Mouse (Mus musculus) cerebellum, adult 11-12 months (tissue): Measurements from ENCODE around the gene Gm20388.
A peak's percentile ranks its signal among the peaks of the same experiment; 100 is the strongest.

Experiments
- DNase-seq: peaks from one replicate; pipeline ENCODE4 v3.0.0; 2022

Gm20388 gene

DNA sequence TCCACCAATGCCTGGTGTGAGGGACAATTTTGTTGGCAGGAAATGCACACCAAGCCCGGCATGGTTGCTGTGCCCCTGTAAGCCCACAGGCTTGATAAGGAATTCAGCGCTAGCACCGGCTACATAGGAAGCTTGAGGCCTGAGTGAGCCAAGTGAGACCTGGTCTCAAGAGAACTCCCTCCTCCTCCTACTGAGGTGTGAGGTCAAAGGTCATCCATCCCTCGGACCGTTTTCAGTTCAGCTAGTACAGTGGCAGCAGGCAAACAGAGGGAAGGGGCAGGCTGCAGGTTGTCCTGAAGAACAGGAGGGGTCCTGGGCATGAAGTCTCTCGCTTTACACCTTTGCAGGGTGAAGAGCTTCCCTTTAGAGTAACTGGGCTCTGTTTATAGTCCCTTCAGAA is 720.2 kb downstream of the Gm20388 start:
- no peak for DNase-seq

- DNase-seq = no peak
Observed at GRCm38 (mm10) chr8:120631441-120632375, 721.1 kb downstream of the Gm20388 start.

- DNase-seq = no peak
Observed at GRCm38 (mm10) chr8:120632969-120633664, 722.5 kb downstream of the Gm20388 start.

GRCm38 (mm10) chr8:120633665-120634271 is 723.1 kb downstream of the Gm20388 start:
- DNase-seq = no peak

GRCm38 (mm10) chr8:120634329-120634839 is 723.7 kb downstream of the Gm20388 start:
- DNase-seq = no peak

GRCm38 (mm10) chr8:120641245-120641644 is 730.6 kb downstream of the Gm20388 start:
- no peak for DNase-seq

DNA sequence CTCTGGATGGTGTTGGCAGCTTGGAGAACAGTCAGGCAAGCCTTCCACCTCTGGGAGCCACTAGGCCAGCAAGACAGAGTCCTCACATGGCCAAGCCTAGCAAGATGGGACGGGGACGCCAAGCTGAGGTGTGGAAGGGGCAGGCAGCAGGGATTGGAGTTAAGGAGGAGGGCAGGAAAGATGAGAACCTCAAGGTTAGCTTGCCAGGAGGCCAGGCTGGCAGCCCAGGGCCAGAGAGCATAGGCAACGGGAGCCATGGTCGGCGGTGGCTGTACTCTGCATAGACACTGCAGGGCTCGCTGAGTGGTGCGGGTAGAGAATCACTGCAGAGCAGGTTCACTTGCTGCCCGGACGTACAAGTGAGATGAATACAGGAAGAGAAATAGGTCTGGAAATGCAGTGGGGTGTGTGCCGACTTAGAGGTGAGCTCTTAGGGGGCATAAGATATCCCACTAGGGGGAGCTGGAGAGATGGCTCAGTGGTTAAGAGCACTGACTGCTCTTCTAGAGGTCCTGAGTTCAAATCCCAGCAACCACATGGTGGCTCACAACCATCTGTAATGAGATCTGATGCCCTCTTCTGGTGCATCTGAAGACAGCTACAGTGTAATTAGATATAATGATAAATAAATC is 731.5 kb downstream of the Gm20388 start:
- DNase-seq = no peak

DNA sequence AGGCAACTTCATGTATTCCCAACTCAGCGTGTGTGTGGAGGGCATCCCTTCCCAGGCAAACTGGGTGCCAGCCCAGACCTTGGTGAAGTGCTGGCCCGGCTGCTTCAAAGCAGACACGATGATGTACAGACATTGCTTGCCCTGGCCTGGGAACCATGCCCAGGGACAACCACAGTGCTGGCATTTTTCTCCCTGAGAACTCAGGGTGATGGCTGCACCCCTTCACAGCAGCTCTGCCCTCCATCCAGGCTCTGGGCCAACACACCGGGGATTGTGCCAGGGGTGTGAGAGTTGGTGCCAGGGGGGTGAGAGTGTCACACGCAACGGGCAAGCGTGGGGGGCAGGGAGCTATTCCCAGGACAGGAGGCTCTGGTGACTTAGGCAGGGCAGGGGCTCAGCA is 734.0 kb downstream of the Gm20388 start:
- peak; percentile 65 for DNase-seq

GRCm38 (mm10) chr8:120647532-120647931 is 736.9 kb downstream of the Gm20388 start, which contains the start of gene 1190005I06Rik:
1190005I06Rik (minus strand) TSS chr8:120647632.
- DNase-seq = no peak

DNA sequence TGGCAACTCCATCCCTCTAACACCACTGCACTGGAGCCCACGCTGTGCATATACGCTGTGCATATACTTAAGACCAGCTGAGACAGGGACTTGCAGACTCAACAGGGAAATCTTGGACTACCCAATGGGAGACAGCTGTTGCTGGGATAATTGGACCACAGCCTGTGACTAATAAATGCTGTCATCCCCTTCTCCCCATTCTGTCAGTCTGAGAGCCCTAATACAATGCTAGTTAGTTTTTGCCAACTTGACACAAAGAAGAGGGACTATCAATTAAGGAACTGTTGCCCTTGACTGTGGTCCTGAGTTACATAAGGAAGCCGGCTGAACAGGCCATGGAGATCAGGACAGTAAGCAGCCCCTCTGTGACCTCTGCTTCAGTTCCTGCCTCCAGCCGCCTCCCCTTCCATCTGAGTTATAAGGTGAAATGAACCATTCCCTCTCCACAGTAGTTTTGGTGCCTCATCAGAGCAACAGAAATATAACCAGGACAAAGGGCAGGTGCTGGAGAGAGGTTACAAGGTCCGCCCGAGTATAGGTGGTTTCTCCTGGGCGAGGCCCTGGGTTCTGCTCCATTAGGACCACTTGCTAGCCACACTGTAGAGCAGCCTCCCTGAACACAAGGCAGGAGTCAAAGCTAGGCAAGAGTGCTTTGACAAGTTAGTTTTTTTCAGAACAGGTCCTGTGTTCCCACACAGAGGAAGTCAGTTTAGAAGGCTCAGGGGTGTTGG is 745.8 kb downstream of the Gm20388 start:
- DNase-seq = no peak

- DNase-seq = no peak
Observed at GRCm38 (mm10) chr8:120657415-120657814, 746.8 kb downstream of the Gm20388 start.

DNA sequence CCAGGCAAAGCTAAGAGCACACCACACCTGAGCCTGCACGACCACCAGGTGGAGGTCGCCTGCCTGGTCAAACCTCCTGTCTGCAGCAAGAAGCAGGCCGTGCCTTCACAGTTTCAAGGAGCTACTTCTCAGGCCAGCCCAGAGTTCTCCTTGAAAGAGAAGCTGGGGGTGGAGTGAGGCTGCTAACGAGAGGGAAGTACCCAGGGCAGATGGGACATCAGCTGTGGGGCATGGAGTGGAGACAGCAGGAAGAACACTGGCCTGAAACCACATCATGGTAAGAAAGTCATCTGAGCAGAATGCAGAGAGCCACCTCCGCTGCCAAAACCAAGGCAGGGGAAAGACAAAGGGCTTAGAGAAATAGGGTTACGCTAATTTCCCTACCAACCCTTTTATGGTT is 753.9 kb downstream of the Gm20388 start:
- DNase-seq = no peak

GRCm38 (mm10) chr8:120665726-120666455 is 755.2 kb downstream of the Gm20388 start:
- peak; percentile 32 for DNase-seq

DNA sequence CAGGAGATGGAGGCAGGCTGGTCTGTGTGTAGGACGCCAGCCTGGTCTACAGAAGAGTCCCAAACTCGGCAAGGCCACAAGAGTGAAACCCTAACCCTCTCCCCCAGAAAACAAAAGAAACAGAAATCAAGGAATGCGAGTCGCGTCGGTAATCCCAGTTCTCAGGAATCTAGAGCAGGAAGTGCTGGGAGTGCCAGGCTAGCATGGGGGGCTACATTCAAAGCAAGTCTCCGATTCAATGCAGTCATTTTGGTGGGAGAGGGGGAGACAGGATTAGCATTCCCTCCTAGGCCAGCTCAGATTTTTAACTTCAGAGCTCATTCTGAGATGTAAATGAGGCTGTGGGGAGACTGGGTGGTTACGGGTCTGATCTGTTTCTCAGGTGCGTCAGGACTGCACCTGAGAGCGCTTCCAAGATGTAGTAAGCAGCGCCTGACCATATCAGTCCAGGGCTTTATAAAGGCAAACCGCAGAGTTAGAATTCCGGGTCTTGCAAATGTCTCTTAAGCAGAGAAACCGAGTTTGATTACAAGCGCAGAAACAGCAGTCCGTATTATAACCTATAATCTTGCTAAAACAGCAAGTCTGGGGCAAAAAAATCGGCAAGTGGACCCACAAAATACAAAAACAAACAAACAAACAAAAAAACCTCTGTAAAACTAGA is 756.3 kb downstream of the Gm20388 start:
- no peak for DNase-seq

GRCm38 (mm10) chr8:120667561-120668373 is 757.1 kb downstream of the Gm20388 start, which contains the start of the genes Gm27021 and Cox4i1:
Gm27021 (minus strand) TSS chr8:120668079.
Cox4i1 (plus strand) TSS chr8:120668222.
- peak; percentile 94 for DNase-seq

GRCm38 (mm10) chr8:120668374-120668905 is 757.8 kb downstream of the Gm20388 start, which contains the start of gene Emc8:
Emc8 (minus strand) TSS chr8:120668573.
- DNase-seq = no peak

DNA sequence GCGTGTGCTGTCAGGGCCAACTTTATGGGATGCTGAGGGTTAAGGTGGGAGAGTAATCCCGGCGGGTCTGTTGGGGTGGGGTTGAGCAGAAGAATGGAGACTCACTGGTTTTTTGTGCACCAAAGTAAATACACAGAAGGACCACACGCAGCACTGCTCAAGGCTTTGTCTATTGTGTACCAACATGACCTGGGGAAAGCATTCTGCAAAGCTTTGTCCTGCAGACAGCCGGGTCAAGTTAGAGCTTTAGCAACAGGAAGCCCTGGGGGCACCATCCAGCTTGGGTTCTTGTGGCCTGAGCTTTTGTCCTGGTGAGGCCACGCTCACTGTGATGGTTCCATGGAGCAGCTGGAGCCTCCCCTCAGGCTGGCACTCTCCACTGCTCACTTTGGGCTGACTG is 761.1 kb downstream of the Gm20388 start:
- no peak for DNase-seq

DNA sequence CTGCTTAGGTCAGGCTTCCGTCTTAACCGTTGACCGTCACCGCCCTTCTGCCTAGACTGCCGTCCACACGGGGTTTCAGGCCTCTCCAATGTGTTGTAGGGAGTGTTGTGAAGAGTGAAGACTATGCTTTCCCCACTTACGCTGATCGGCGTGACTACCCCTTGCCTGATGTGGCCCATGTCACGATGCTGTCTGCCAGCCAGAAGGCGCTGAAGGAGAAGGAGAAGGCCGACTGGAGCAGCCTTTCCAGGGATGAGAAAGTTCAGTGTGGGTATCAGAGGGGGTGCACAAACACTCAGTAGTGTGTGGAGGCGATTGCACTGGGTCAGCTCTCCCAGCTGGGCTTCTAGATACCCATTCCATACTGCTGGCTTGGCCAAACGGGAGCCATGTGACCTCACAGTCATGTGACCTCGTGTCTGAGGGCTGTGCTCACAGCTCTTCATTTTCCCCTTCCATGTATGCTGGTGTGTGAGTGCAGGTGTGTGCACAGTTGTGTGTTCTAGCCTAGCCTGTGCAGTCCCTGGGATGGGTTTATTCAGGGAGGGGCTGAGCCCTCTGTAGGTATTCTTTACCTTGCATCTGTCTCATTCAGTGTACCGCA is 762.1 kb downstream of the Gm20388 start:
- no peak for DNase-seq

DNA sequence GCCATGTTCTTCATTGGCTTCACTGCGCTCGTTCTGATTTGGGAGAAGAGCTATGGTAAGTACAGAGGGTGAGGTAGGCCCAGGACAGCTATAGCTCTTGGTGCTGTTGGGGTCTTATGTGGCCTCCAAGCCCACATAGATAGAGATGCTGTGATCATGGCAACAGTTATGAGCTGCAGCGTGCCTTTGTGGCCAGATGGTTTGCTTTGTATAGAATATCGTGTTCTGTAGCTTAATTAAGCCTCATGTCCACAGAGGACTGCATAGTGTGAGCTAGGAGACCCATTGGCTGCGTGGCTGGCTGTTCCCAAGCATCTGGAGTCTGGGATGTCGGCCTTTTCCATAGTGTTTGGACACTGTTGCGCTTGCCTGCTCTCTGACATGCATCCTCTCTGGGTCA is 762.7 kb downstream of the Gm20388 start:
- DNase-seq = no peak
